Mouse (Mus musculus) layer of hippocampus, adult 9-11 months (tissue): Measurements from ENCODE around the gene Dnah17.

Experiments used
- DNase-seq: peaks from one replicate; pipeline ENCODE4 v3.0.0; 2022

Dnah17 gene

DNA sequence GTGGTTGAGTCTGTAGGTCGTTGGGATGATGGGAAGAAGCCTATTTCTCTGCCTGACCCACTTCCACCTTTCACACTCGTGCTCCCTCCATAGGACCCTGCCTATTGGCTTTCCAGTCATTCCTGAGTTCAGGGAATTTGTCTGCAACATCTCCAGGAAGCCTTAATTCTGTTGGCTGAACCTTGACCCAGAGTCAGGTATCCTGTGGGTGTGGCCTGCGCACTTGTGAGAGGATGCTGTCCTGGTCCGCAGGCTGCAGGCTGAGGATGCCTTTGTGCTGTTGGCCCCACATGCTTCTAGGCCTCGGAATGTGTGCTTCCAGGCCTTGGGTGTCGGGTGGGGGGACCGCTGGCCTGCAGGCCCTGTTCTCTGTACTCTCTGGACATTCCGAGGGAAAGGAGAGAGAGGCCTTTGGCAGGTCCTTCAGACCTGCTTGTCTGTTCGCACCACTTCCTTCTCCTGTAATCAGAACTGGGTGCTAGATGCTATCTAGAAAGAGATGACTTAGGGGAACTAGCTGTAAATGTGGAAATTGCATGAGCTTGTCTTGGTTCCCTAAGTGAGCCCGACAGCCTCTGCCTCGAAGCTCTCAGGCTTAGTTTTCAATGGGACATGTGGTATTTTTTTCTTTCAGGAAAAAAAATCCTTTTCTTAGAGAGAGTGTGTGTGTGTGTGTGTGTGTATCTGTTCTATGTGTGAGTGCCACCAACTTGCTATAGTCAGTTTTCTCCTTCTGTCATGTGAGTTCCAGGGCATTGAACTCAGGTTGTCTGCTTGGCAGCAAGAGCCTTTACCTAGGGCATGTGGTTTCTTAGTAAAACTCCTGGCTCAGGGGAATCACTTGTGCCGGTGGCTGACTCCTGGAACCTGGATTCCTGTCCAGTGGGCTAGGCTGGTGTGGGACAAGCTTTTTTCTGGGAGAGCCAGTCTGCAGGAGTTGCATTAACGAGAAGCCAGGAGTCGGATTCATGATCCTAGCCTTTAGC is 137.0 kb downstream of the Dnah17 start:
- DNase-seq, result no peak

DNA sequence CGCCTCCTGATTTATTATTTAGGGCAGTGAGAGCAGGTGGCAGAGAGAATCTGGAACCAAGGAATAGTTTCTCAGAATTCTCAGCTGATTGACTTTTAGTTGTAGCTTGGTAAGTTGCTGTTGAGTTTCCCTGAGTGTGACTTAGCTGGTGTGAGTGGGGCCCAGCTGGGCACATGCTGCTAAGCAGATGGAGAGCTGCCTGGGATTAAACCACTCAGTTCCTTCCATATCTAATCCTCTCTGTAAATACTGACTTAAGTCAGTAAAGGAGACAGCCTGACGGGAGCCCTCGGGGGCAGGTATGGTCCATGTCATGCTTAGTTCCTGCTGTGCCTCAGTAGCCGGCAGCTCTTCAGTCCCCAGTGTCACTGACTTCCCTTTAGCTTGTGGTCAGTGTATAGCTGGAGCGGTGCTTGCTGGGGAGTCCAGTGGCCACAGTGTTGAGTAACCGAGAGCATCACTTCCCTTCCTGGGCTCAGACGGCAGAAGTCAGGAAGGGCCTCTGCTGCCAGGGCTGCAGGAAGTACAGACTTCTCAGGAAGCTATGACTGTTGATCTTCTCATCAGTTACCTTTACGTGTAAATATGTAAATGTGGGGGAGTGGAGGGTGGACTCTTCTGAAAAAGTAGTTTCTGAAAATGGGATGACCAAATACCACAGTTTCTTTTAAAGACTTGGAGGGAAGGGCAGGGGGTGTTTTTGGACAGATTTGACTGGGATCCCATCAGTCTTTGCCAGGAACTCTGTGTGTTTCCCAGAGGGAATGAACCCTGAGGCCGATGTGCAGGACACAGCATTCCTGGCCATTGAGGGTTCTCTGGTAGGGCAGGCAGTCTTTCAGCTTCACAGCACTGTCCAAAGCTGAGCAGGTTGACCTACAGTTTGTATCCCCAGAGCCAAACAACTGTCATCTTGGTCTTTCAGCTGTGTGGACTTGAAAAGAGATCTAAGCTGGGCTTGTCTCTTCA is 138.6 kb downstream of the Dnah17 start:
- DNase-seq, result peak; percentile 85

DNA sequence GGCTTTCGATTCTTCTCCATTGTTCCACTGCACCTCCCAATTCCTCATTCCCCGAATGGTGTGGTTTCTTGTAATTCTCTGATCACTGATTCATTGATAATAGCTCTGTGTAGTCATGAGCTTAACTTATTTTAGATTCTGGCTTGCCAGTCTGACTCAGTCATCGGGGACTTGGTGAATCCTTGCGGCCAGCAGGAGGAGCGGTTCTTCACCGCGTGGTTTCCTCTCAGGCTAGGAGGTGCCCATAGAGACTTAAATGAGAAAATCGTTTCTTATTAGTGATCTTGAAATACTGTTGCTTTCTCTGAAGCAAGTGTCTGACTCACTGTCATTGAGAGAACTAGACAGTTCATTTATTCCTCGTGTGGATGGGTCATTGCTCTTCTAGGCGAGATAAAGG is 140.5 kb downstream of the Dnah17 start:
- DNase-seq, result no peak

DNA sequence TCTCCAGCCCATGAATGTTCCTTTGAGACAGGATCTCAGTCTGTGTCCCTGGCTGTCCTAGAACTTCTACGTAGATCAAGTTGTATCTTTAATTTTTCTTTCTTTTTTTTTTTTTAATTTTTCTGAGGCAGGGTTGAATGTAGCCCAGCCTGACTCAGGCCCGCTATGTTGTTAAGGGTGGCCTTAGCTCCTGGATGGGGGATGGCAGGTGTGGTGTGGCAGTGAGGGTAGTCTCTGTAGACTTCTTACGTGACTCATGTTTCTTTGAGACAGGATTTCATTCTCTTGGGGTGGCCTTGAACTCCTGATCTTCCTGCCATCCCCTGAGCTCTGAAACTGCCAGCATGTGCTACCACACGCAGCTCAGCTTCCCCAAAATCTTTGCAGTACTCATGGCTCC is 141.2 kb downstream of the Dnah17 start:
- DNase-seq, result no peak

DNA sequence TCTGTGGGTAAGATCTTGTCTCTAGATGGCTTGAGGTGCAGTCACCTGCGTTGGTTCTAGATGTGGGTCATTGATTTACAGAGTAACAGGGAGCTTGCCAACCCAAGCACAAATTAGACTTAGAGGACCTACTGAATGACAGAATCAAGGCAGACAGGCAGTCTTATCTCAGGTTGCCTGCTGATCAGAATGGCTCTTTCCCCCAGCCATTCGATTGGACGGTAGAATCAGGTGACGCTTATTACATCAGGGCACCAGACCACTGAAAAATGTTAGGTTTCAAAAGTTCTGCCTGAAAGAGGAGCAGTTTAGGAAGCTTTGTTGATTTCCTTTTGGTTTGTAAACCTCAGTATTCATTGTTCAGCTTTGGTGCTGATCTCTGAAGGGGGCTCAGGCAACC is 142.5 kb downstream of the Dnah17 start:
- DNase-seq, result no peak

DNA sequence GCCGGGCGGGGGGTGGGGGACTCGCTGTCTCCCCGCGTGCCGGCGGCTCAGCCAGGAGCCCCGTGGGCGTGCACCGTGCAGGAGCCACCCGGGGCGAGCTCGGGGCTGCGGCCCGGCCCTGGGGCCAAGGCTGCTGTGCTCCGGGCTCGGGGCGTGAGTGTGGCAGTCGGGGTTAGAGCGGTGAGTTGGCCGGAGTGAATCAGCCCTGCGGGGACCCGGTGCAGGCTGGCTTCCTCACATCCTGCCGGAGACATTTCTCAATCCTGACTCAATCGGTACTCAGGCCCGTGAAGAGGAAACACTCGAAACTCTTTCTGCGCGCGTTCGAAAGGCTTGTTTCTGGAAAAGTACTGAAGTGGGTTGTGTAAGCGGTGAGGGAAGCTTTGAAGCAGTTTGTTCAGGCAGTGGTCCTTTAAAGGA is 143.4 kb downstream of the Dnah17 start:
- DNase-seq, result no peak

DNA sequence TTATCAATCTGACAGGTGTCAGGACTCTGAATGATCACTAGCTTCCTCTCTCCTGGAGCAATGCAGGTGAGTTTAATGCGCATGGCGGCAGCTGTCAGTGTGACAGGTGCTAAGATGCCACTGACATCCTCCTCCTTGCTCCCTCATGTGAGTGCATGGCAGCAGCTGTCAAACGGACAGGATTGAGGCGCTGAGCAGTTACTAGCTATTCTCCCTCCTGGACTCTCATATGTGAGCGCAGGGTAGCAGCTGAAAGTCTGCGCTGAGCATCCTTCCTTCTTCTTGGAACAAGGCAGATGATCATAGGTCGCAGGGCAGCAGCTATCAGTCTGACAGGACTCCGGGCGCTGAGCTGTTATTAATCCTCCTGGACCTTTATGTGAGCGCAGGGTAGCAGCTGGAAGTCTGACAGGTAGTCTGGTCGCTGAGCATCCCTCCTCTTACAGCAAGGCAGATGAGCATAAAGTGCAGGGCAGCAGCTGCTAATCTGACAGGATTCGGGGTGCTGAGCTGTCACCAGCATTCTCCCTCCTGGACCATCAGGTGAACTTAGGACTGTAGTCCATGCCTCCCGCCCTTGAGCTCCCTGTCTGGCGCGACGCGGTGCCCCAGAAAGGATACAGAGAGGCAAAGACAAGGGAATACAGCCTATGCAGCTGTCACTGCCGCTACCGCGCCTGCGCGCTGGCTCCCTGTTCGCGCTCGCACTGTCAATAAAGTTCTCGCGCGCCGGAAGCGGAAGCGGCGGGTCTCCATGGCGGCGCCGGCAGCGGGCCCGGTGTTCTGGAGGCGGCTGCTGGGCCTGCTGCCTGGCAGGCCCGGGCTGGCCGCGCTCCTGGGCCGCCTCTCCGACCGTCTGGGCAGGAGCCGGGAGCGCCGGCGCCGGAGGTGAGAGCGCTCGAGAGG is 144.1 kb downstream of the Dnah17 start, which contains the start of gene Pgs1:
Gene Pgs1 (plus strand): TSS at position 167 of the 906 bp plus-strand sequence.
- peak; percentile 93 for DNase-seq

DNA sequence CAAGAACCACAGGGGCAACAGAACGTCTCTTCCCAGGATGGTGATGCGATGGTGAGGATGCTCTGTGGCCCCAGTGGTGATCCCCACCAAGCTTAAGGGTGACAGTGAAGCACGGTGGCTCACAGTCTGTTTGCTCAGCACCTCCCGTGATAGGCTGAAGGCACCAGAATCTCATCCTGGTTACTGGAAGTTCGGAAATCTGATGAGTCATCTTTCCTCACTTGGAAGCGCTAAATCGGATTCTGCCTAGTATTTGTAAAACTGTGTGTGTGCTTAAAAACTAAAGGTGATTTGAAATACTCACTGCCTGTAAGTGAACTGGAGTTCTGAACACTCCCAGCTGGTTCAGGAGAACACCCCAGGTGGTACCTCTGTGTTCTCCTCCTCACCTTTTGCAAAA is 146.7 kb downstream of the Dnah17 start:
- no peak for DNase-seq

DNA sequence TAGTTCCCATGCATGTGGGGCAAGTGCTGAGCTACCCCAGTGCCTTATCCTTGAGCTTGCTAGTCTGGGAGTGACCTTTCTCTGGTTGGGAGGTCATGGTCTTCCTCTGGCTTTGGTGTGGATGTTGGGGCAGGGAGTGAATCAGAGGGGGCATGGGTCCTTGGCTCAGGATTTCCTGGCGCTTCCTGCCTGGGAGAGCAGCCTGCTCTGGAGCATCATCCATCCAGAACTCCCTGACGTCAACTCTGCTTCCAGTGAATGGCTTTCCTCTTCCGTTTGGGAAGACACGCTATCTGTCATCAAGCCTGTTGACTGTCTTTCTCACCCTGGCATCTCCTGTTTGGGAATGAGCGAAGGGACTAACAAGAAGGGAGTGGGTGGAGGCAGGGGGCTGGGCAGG is 148.0 kb downstream of the Dnah17 start:
- DNase-seq, result no peak

DNA sequence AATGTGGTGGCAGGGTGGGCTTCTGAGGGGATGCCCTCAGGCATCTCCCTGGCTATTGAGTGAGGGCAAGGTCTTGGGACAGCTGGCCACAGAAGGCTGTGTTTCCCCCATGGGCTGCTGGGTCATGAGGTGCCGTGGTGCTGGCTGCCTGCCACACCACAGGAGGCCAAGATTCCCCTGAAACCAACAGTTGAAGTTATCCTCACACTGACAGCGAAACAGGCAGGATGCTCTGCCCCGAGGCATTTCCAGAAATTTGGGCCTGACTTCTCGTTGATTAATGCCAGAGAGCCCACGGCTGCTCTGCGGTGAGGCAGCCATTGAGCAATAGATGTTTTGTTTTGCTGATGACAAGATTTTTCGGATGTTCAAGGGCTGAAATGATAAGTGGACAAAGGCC is 151.0 kb downstream of the Dnah17 start:
- DNase-seq, result no peak

DNA sequence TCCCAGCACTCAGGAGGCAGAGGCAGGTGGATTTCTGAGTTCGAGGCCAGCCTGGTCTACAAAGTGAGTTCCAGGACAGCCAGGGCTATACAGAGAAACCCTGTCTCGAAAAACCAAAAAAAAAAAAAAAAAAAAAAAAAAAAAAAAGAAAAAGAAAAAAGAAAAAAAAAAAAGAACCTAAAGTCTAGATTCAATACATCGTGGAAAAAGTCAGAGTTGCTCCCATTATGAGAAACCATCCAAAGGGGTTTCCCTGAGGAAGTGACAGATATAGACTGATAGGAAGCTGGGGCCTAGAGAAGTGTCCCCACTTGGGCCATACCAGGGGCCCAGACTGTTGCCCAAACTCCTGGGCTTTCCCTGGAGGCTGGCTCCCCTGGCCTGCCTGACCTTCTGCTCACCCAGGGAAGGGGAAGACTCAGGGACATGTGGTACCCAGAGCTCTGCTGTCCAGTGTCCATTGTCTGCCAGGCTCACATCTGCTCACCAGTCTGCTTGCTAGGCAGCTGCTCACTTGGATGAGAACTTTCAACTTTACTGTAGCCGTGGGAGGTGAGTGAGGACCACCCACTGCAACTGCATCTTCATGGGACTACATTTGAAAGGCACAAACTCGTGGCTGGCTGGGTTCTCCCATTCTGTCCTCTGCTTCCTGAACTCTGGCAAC is 152.6 kb downstream of the Dnah17 start:
- DNase-seq, result no peak

DNA sequence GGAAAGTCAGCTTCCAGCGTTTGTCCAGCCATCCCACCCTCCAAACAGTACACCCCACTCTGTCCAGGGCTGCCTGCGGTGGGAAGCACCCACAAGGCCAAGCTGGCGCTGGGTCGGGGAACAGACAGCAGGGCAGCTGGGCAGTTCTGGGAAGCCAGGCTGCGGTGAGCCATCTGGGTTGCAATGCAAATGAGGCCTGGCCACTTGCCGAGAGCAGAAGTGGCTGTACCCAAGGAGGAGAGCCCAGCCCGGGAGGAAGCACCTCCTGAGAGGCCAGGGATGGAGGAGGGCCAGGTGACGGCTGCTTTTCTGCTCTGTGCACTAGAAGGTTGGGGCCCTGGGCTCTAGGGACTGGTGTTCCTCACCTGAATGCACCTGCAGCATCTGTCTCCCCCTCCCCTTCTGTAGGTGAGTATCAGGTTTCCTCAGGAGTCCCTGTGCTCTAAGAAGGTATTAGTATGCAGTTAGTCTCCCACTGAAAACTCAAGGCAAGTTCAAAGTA is 154.3 kb downstream of the Dnah17 start:
- peak; percentile 77 for DNase-seq

DNA sequence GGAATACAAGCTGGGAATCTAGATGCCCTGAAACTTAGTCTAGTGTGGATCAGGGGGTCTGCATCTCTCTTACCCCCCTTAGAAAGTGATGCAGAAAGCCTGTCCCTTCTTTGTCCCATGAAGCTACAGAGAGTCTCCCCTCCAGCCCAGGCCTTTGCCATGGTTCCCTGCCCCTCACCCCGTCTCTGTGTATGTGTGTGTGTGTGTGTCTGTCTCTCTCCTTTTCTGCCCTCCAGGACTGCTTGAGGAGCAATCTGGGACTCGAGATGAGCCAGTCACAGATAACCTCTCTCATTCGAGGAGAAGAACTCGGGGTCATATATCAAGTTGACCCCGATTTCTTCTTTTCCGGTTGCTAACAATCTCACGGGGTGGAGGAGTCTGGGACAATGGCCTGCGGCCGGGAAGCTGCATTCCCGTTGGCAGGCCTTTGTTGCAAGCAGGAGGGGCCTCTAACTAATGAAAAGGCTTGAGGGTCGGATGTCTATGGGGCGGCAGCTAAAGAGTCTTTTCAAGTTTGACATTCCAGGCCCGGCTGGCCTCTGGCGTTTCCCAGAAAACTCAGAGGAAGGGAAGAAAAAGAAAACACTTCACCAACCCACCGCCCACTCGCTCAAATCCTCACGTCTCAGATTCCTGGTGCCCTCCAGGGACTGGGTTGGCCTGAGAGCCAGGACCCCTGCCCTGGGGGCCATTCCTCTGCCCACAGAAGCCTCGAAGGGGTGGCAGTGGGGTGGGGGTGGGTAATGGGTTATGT is 155.0 kb downstream of the Dnah17 start:
- DNase-seq, result no peak

DNA sequence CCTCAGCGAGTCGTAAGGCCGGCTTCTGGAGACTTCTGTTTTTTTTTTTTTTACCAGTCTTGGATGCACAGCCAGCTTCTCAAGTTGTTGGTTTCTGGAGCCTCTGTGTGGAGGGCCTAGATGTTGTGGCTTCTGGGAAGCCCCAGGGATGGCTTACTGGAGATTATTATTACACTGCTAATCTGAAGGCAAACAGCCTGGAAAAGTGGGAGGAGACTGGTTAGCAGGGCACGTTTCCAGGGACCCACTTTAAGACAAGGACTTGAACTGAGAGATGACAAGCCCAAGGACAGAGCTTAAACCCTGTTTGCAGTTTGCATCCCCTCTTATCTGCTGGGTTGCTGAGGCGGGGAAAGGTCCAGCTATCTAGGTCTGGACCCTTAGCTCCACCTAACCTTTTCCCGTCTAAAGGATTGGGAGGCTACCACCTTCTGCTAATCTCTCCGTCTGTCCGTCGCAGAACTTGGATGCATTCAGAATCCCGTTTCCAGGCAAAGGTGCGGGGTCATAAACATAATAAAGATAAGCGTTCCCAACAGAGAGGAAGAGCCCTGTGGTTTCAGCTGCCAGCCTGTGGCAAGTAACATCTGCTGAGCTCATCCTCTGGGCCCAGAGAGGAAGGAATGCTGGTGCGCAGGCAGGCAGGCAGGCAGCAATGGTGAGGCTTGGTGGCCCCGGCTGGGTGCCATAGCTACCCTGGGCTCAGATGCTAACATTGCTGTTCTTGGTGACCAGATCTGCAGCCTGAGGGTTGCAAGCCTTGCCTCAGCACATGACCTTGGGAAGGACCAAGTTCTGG is 155.9 kb downstream of the Dnah17 start:
- DNase-seq, result no peak

DNA sequence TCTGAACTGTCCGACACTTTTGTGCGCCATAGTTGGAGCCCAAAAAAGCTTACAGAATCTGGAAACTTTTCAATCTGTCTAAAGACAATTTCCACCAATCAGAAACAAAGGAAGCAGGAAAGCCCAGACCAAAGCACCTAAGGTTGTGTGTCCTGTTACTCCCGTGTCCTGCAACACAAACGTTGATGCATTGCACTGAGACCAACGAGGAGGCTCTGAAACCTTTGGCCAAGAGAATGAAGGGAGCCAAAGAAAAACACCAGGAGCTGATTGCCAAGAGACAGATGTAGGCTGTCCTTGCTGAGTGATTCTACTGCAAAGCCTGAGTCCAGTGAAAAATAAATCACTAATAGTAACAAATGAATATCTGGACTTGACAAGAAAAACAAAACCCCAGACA is 156.9 kb downstream of the Dnah17 start:
- DNase-seq, result no peak

DNA sequence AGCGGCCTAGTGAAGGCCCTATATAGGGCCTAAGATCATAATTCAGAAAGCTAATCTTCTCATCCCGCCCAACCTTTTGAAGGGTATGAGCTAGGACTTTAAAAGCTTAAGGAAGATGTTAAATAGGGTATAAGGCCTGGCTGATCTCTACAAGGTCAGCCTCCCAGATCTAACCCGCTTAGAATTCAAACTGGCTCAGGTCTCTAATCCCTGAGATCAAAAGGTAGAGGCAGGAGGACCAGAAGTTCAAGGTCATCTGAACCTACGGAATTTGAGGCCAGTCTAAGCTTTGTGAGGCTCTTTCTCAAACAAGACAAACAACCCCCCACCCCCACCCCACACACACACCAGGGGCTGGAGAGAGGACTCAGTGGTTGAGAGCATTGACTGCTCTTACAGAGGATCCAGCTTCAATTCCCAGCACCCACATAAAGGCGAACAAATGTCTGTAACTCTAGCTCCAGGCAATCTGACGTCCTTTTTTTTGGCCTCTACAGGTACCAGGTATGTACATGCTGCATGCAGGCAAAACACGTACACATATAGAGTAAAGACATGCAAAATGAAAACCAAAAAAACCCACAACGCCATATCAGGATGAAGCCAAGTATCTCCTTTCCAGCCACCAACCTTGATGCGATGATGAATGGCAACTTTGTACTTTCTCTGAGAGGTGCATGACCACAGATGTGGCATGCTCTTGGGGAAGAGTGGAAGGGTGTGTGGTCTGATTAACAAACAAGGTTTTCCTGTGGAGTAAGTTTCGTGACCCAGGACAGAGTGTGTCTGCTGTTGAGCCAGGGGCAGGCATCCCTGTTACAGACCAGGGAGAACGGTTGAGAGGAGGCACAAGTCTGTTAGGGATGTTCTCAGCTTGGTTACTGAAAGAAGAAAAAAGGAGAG is 157.5 kb downstream of the Dnah17 start:
- DNase-seq, result no peak
